Mouse (Mus musculus) monocyte, adult 5-6 weeks (primary cell): ENCODE data around the gene Ghrhr. TPM values are rescaled to one million over a fixed set of nuclear protein-coding genes. Genes with fewer than 3 reads are reported as not detected.

Experiments
- ATAC-seq: fragments of 153-309, 156-312 bp; replicated peaks from 2 replicates; pipeline ENCODE4 v1.8.0; 2017; ENCODE audit warnings: mild to moderate bottlenecking; ENCODE audit not compliant: low TSS enrichment, insufficient number of reproducible peaks, severe bottlenecking, poor library complexity, low FRiP score
- total RNA-seq: library from RNA; stranded (forward); fragments of 200-1000, 200-491, 200-594 nt; gene quantifications from 3 replicates; pipeline ENCODE4 v1.2.3, GENCODE M21; 2017

The Ghrhr gene
- total RNA-seq, 1 experiment from 2014 or later = not detected

DNA sequence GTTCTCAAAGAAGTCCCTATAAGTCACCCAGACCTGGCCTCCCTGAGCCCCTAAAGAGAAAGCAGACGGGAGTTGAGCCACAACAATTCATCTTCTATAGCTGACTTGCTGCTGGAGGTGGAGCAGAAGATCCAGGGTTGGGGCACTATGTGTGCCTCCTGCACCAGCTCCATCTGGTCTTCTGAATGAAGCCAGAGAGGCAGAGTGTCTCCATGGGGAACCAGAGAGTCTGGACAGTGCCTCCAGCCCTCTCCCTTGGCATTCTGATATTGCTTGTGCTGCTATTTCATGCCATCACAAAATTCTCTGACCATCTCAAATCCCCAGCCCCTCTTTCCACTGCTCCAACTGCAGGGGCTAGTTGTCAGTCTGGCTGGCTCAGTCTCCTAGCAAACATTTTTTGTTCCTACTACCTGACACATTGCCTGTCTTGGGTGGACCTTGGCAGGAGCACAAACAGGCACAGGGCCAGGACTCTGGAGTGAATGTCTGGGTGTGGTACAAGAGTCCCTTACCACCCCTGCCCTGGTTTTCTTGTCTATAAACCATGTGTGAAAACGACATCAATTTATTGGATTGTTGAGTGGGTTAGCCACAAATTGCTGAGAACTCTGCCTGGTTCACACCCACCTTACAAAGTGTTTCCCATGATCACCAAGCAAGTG is 42.8 kb downstream of the Ghrhr start:
- no peak for ATAC-seq

DNA sequence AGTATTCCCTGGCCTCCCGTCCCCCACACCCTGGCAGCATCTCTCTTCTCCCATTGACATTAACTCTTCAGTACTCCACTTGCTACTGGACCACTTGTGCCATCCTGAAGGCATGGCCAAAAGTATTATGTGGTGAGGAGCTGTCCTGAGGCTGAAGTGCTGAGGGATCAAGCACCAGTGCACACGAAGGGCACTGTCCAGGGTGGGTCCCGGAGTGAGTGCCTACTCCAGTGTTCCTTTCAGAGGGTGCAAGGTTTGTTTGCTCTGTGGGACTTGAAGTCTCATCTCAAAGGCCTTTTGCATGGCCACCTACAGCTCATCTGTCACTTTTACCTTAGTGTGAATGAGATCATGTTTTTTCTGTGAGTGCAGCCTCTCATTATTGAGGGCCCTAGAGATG is 44.3 kb downstream of the Ghrhr start:
- ATAC-seq = no peak

DNA sequence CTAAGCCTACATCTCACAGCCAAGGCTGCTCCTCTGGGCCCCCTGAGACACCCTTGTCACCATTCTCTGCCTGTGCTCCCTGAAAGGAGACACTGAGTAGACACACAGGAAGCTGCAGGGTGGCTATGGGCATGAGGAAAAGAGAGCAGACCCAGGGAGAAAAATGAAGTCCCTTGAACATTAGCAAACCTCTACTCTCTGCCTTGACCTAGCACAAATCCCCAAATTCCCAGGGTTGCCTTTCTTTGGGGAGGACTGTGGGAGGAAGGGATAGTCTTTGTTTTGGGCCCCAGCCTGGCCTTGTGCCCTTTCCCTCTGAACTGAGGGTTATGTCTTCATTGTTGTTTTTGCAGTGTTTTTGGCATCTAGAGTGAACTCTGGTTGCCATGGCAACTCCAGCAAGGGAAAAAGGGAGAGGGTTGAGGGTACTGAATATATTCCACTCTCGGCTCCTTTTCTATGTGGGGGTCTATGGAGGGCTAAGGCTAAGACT is 44.8 kb downstream of the Ghrhr start:
- ATAC-seq = no peak

DNA sequence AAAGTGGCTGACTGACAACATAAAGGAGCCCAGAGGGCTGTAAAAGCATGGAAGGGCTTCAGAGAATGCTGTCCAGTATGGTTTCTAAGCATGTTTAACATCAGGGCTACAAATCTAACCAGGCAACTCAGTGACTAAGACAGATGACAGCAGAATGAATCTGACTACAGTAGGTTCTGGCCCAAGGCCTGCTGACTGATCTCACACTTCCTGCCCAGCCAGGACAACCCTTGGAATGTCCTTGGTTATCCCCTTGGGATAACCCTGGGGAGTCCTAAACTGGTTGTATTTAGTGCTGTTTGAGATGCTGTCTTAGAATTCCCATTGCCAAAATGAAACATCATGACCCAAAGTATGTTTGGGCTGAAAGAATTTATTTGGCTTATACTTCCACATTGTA is 56.0 kb downstream of the Ghrhr start:
- ATAC-seq = no peak

DNA sequence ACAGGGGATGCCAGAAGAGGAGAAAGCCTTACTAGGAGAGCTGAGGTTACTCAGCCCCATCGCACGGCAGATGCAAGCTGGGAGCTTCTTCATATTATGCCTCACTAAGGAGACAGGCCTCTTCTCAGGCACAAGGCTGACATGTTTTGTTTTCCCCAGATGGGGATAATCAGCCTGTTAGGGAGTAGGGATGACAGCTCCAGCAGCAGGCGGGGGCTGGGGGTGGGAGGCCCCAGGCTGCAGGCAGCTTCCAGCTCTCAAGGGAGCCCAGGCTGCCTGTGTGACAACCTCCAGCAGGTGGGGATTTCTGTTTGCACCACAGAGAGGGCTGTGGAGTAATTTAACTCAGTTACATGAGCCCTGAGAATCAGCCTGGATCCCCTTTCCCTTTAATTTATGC is 58.3 kb downstream of the Ghrhr start:
- no peak for ATAC-seq

- no peak for ATAC-seq
Measured at GRCm38 (mm10) chr6:55435266-55436159, 59.4 kb downstream of the Ghrhr start.

- no peak for ATAC-seq
Measured at GRCm38 (mm10) chr6:55437919-55438318, 61.8 kb downstream of the Ghrhr start.

Other genes with a start within 250 kb of the Ghrhr start
- gene Crhr2, start 243.3 kb upstream of the Ghrhr start, total RNA-seq = not detected in 3 replicates
- gene Inmt, start 201.3 kb upstream of the Ghrhr start, total RNA-seq = not detected in 3 replicates
- gene Mindy4, start 172.9 kb upstream of the Ghrhr start, total RNA-seq = 1.1 TPM in 1 of 3 replicates, not detected in the others
- 2.6 TPM in 1 of 3 replicates, not detected in the others for gene Aqp1, start 39.9 kb upstream of the Ghrhr start, total RNA-seq
- gene Adcyap1r1, start 75.7 kb downstream of the Ghrhr start, total RNA-seq = not detected in 3 replicates